Mouse (Mus musculus): Measurements from ENCODE around the gene Ngf. TPM values are rescaled to one million over a fixed set of nuclear protein-coding genes. Genes with fewer than 3 reads are reported as not detected.

Gene Ngf
- polyA plus RNA-seq, 1 experiment = 2.6 TPM

DNA sequence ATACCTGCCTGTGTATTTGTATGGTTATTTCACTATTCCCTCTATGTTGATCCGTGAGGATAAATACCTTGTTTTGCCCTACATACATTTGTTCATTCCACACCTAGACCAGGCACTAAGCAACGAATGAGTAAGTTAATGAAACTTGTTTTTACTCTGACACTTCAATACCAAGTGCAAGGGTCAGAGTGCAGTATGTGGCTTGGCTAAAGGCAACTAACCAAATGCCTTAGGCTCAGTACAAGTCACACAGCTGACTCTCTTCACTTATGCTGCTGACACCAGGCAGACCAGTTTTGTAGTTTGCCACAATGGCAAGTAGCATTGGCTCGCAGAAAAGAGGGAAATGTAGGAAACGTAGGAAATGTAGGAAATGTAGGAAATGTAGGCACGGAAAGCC lies 77.8 kb downstream of the Ngf start:
- TF ChIP-seq POLR2A (IDR thresholded peaks at IDR 0.05; ENCODE audit: control insufficient read depth, extremely low read depth, insufficient read depth, low read length, poor library complexity) (no peak), CTCF (IDR thresholded peaks at IDR 0.05; ENCODE audit: borderline replicate concordance, control insufficient read depth, extremely low read depth, insufficient read depth, low read length, poor library complexity) (no peak)
- no peak overlapping the region for H3K4me3 ChIP-seq (ENCODE audit: control insufficient read depth, insufficient read depth, low read length)
- 89% methylated on average over 5 of the region's 5 CpGs for WGBS
- H3K36me3 ChIP-seq (ENCODE audit: control insufficient read depth, insufficient read depth, low read length) = no peaks in the 10 kb centered on the region
- DNase-seq = no peak
- no peaks in the 10 kb centered on the region for H3K4me1 ChIP-seq (replicated peaks; ENCODE audit: control insufficient read depth, insufficient read depth, low read length)
- no peaks in the 10 kb centered on the region for H3K27me3 ChIP-seq (ENCODE audit: control insufficient read depth, insufficient read depth, low read length)
- no peak overlapping the region for H3K27ac ChIP-seq (ENCODE audit: control insufficient read depth, insufficient read depth, low read length)

DNA sequence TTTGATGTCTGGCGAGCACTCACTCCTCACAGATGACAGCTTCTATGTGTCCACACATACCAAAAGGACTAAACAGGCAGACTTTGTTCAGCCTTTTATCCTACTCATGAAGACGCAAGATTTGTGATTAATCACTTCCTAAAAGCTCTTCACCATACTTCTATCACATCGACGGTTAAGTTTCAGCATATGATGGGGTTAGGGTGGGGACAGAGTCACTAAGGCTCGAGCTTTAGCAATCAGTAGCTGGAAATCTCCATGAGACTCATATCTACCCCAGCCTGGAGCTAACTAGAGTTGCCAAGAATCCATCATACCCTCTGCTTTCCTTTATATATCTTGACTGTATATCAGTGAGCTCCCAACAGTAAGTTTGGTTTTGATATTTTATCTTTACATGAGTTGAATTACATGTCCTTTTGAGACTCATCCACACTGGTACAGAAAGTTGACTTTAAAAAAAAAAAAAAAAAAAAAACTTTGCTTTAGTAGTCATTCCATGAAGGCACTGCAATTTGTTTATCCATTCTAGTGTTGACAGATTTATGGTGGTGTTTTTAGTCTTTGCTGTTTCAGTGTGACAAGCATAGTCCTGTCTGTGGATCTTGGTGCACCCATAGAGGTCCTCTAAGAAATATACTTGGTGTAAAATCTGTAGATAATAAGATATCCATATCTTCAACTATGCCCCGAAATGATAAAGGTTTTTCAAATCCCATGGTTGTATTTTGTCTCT lies 84.4 kb downstream of the Ngf start:
- TF ChIP-seq POLR2A (IDR thresholded peaks at IDR 0.05; ENCODE audit: control insufficient read depth, extremely low read depth, insufficient read depth, low read length, poor library complexity) (no peak), CTCF (IDR thresholded peaks at IDR 0.05; ENCODE audit: borderline replicate concordance, control insufficient read depth, extremely low read depth, insufficient read depth, low read length, poor library complexity) (no peak)
- 82% methylated on average over 6 of the region's 6 CpGs for WGBS
- no peak overlapping the region for H3K27ac ChIP-seq (ENCODE audit: control insufficient read depth, insufficient read depth, low read length)

DNA sequence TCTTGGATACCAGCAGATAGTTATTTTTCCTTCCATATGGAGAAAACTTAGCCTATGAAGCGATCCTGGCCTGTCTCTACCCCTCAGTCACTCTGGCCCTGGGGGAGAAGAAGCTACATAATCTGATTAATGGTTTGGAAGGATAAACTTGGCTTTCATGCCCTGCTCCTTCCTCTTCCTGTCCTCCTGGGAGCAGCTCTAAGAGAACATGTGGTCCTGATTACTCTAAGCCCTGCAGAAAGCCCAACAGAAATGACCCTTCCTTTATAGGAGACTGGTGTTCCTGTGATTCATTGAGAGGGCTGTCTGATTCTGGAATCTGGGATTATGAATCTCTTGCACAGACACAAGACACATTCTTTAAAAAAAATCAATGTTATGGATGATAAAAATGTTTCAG lies 86.4 kb downstream of the Ngf start:
- DNase-seq = no peak
- 78% methylated on average over 1 of the region's 1 CpGs for WGBS
- TF ChIP-seq CTCF (IDR thresholded peaks at IDR 0.05; ENCODE audit: borderline replicate concordance, control insufficient read depth, extremely low read depth, insufficient read depth, low read length, poor library complexity) = no peak
- TF ChIP-seq POLR2A (IDR thresholded peaks at IDR 0.05; ENCODE audit: control insufficient read depth, extremely low read depth, insufficient read depth, low read length, poor library complexity) = no peak
- Histone ChIP-seq H3K4me3 (ENCODE audit: control insufficient read depth, insufficient read depth, low read length) (no peak overlapping the region), H3K4me1 (replicated peaks; ENCODE audit: control insufficient read depth, insufficient read depth, low read length) (no peaks in the 10 kb centered on the region), H3K27me3 (ENCODE audit: control insufficient read depth, insufficient read depth, low read length) (no peaks in the 10 kb centered on the region), H3K36me3 (ENCODE audit: control insufficient read depth, insufficient read depth, low read length) (no peaks in the 10 kb centered on the region), H3K27ac (ENCODE audit: control insufficient read depth, insufficient read depth, low read length) (no peak overlapping the region)

More for the DNA sequence above, 84.4 kb downstream of the Ngf start:
- no peak for DNase-seq
- Histone ChIP-seq H3K4me1 (replicated peaks; ENCODE audit: control insufficient read depth, insufficient read depth, low read length) (no peaks in the 10 kb centered on the region), H3K27me3 (ENCODE audit: control insufficient read depth, insufficient read depth, low read length) (no peaks in the 10 kb centered on the region), H3K4me3 (ENCODE audit: control insufficient read depth, insufficient read depth, low read length) (no peak overlapping the region), H3K36me3 (ENCODE audit: control insufficient read depth, insufficient read depth, low read length) (no peaks in the 10 kb centered on the region)

DNA sequence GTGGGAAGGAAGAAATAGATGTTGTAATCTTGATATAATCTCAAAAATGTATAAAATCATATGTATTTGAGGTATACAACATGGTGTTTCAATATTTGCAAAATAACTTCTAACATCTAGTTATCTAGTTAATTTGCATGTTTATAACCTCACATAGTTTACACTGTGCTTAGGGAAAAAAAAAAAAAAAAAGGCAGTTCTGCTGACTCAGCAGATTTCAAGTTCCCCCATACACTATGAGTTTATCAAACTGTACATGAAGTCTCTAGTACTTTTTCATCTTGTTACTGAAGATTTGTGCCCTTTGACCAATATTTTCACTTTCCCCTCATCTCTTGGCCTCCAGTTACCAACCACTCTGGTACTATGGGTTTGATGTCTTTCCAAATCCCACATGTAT lies 86.9 kb downstream of the Ngf start:
- TF ChIP-seq POLR2A (IDR thresholded peaks at IDR 0.05; ENCODE audit: control insufficient read depth, extremely low read depth, insufficient read depth, low read length, poor library complexity) (no peak), CTCF (IDR thresholded peaks at IDR 0.05; ENCODE audit: borderline replicate concordance, control insufficient read depth, extremely low read depth, insufficient read depth, low read length, poor library complexity) (no peak)
- DNase-seq = no peak
- no peaks in the 10 kb centered on the region for H3K27me3 ChIP-seq (ENCODE audit: control insufficient read depth, insufficient read depth, low read length)
- no peaks in the 10 kb centered on the region for H3K36me3 ChIP-seq (ENCODE audit: control insufficient read depth, insufficient read depth, low read length)
- no peak overlapping the region for H3K4me3 ChIP-seq (ENCODE audit: control insufficient read depth, insufficient read depth, low read length)
- H3K4me1 ChIP-seq (replicated peaks; ENCODE audit: control insufficient read depth, insufficient read depth, low read length) = no peaks in the 10 kb centered on the region
- no peak overlapping the region for H3K27ac ChIP-seq (ENCODE audit: control insufficient read depth, insufficient read depth, low read length)
